9 mouse cellular contexts compared by ENCODE assay signal in genomic region chr1:134555871-134556670, GRCm38 (mm10). TPM values are rescaled to one million over a fixed set of nuclear protein-coding genes. Genes with fewer than 3 reads are reported as not detected.
DNase-seq lines count a peak whose midpoint lies in the region; ATAC-seq and TF ChIP-seq lines count a peak whose summit lies in the region.
"Had no signal": no experiment of that assay in that cellular context is flagged by ENCODE, and none has a peak within 500 bp of the region (broad histone marks: within the 10 kb centered on the region; RNA-seq: fewer than 3 reads in every experiment).

No protein-coding gene starts in this region.

- no peak for DNase-seq in CH12.LX (ENCODE audit: extremely low read depth)
- peak; percentile 65 for DNase-seq in adrenal gland, postnatal 10 days
- peak; percentile 78 for DNase-seq in forebrain, embryonic 11.5 days (ENCODE audit: low spot score)
- peak; percentile 62 to 76 for DNase-seq in left cerebral cortex, postnatal 14 days (ENCODE audit: low spot score in 2 of 2)
- peak; percentile 78 for DNase-seq in right cerebral cortex, postnatal 14 days
- DNase-seq in c-Kit-positive CD71-positive TER-119-positive erythroid progenitor cells, embryonic 14.5 days (ENCODE audit: low spot score), result no peak

- peak overlapping the region; percentile 39 for H3K4me2 ChIP-seq in CH12.LX (ENCODE audit: insufficient read depth, low read depth, poor library complexity, severe bottlenecking)
- peak overlapping the region; percentile 95 for H3K4me2 ChIP-seq in forebrain, embryonic 11.5 days (ENCODE audit: low read depth, low read length, severe bottlenecking)
- peak overlapping the region; percentile 90 for H3K4me2 ChIP-seq in hindbrain, embryonic 16.5 days (ENCODE audit: low read length)

- dilution Hi-C loops in CH12.LX (cut with MboI; ENCODE audit: extremely low pct_ligation_motif_present, extremely low pct_unique_long_range_greater_than_20kb, low sequenced_read_pairs), result no loop called here

- no peak for TF ChIP-seq EP300 in CH12.LX (IDR thresholded peaks at IDR 0.05; ENCODE audit: low read length)

- peak overlapping the region; percentile 39; the same call in 1 of the 2 replicates for H3K9ac ChIP-seq in CH12.LX (ENCODE audit: insufficient read depth, low read depth)
- peak overlapping the region; percentile 76 for H3K9ac ChIP-seq in forebrain, embryonic 11.5 days (ENCODE audit: low read length)
- H3K9ac ChIP-seq in hindbrain, embryonic 16.5 days (ENCODE audit: low read depth, low read length), result peak overlapping the region; percentile 74

- 1% methylated on average over 44 of the region's 46 CpGs for WGBS in forebrain, embryonic 11.5 days
- WGBS in hindbrain, embryonic 16.5 days, result under 1% methylated on average over 41 of the region's 46 CpGs
- 9% methylated on average over 45 of the region's 46 CpGs for WGBS in macrophage (ENCODE audit: missing documents)

- peaks cover 2 to 13% of the 10 kb centered on the region in 2 experiments; a peak in 2 of 4 replicates for H3K4me1 ChIP-seq in CH12.LX (ENCODE audit: control insufficient read depth in 1 of 2, insufficient read depth in 2 of 2)
- peaks cover 2% of the 10 kb centered on the region; the same call in 1 of the 2 replicates for H3K4me1 ChIP-seq in forebrain, embryonic 11.5 days (replicated peaks; ENCODE audit: control insufficient read depth, insufficient read depth, low read length)
- H3K4me1 ChIP-seq in hindbrain, embryonic 16.5 days (ENCODE audit: control insufficient read depth, insufficient read depth, low read depth, low read length), result peaks cover 12% of the 10 kb centered on the region

- no peaks in the 10 kb centered on the region for H3K9me3 ChIP-seq in CH12.LX (replicated peaks; ENCODE audit: low read length)
- no peaks in the 10 kb centered on the region for H3K9me3 ChIP-seq in forebrain, embryonic 11.5 days (ENCODE audit: control insufficient read depth, low read length)
- H3K9me3 ChIP-seq in hindbrain, embryonic 16.5 days (ENCODE audit: control insufficient read depth, low read length), result no peaks in the 10 kb centered on the region

- ATAC-seq in forebrain, embryonic 11.5 days (replicated peaks; ENCODE audit: low FRiP score), result peak; percentile 18
- ATAC-seq in hindbrain, embryonic 16.5 days, result peak; percentile 48

- no peak for TF ChIP-seq POLR2A in CH12.LX (IDR thresholded peaks at IDR 0.05; ENCODE audit: low read depth, low read length)

- H3K27ac ChIP-seq in CH12.LX (ENCODE audit: insufficient read depth, low read depth) (no peak overlapping the region), macrophage (peak overlapping the region; percentile 24; the same call in 1 of the 2 replicates)
- H3K27ac ChIP-seq in forebrain, embryonic 11.5 days (ENCODE audit: low read depth, low read length), result peak overlapping the region; percentile 73
- peak overlapping the region; percentile 96 for H3K27ac ChIP-seq in hindbrain, embryonic 16.5 days (ENCODE audit: low read depth, low read length)

- H3K27me3 ChIP-seq in CH12.LX (replicated peaks), result peaks cover 42% of the 10 kb centered on the region
- no peaks in the 10 kb centered on the region; the same call in 1 of the 2 replicates for H3K27me3 ChIP-seq in forebrain, embryonic 11.5 days (ENCODE audit: control insufficient read depth, insufficient read depth, low read length)
- H3K27me3 ChIP-seq in hindbrain, embryonic 16.5 days (replicated peaks; ENCODE audit: control insufficient read depth, insufficient read depth, low read length), result no peaks in the 10 kb centered on the region

- intact Hi-C loops in left cerebral cortex, postnatal 14 days (cut with DNase I), result loop anchor here (5.0 kb wide), 2 partner anchors 34 to 479 kb away; partner anchors contain the start of gene Btg2

- in situ Hi-C loops in CH12.LX (cut with MboI; ENCODE audit: low pct_ligation_motif_present, low pct_unique_long_range_greater_than_20kb, low sequenced_read_pairs), result no loop called here

- H3K79me2 ChIP-seq in CH12.LX (replicated peaks; ENCODE audit: control insufficient read depth, extremely low read depth, insufficient read depth, poor library complexity, severe bottlenecking) (peaks cover 9% of the 10 kb centered on the region), macrophage (ENCODE audit: inconsistent target) (no peaks in the 10 kb centered on the region)

- TF ChIP-seq CTCF in CH12.LX (conservative IDR thresholded peaks at IDR 0.05 in 1 of 2, IDR thresholded peaks at IDR 0.05 in 1 of 2; ENCODE audit: low read depth in 2 of 2, low read length in 2 of 2), result no peak

- H3K36me3 ChIP-seq in CH12.LX (replicated peaks in 1 of 2; ENCODE audit: control insufficient read depth in 1 of 2, insufficient read depth in 1 of 2, low read length in 1 of 2) (no peaks in the 10 kb centered on the region), macrophage (ENCODE audit: inconsistent target) (no peaks in the 10 kb centered on the region)
- H3K36me3 ChIP-seq in forebrain, embryonic 11.5 days (ENCODE audit: control insufficient read depth, insufficient read depth, low read length), result no peaks in the 10 kb centered on the region
- no peaks in the 10 kb centered on the region for H3K36me3 ChIP-seq in hindbrain, embryonic 16.5 days (ENCODE audit: control insufficient read depth, insufficient read depth, low read length)

- peak overlapping the region; percentile 53 to 59 (median 57) for H3K4me3 ChIP-seq in CH12.LX (replicated peaks in 1 of 3; ENCODE audit: low read depth in 2 of 3, low read length in 2 of 3, poor library complexity in 1 of 3)
- peak overlapping the region; percentile 58 for H3K4me3 ChIP-seq in forebrain, embryonic 11.5 days (ENCODE audit: low read depth, low read length)
- H3K4me3 ChIP-seq in hindbrain, embryonic 16.5 days (ENCODE audit: low read length), result peak overlapping the region; percentile 50
- H3K4me3 ChIP-seq in macrophage (ENCODE audit: inconsistent target), result peak overlapping the region; percentile 48

- TF ChIP-seq RAD21 in CH12.LX (IDR thresholded peaks at IDR 0.05; ENCODE audit: low read depth, low read length), result no peak

TF ChIP-seq in CH12.LX, 34 proteins besides CTCF, POLR2A, EP300 and RAD21:
- TF ChIP-seq E2F4 (IDR thresholded peaks at IDR 0.05; ENCODE audit: insufficient replicate concordance, low read depth, low read length) (no peak), CHD2 (IDR thresholded peaks at IDR 0.05; ENCODE audit: low read length) (0 out of 2 replicates have a peak, but pooled peaks have one; percentile 43), ZC3H11A (IDR thresholded peaks at IDR 0.05; ENCODE audit: low read depth, low read length) (no peak), BHLHE40 (IDR thresholded peaks at IDR 0.05; ENCODE audit: low read depth, low read length) (peak; percentile 79), KAT2A (IDR thresholded peaks at IDR 0.05; ENCODE audit: insufficient replicate concordance, low read length) (no peak), MAX (IDR thresholded peaks at IDR 0.05; ENCODE audit: low read length) (peak; percentile 45), MXI1 (IDR thresholded peaks at IDR 0.05; ENCODE audit: low read depth, low read length) (peak; percentile 24; the same call in 1 of the 2 replicates)

RNA-seq across cellular contexts. Expression of gene Kdm5b, which starts 3.9 kb away (rescaled TPM):
- total RNA-seq in CH12.LX (2012; rRNA removed), result 8.9 and 14.3 TPM in 2 replicates
- 1.8 and 1.9 TPM in 2 replicates for total RNA-seq in CH12.LX (2014; rRNA removed)
- polyA plus RNA-seq in CH12.LX (2012; ENCODE audit: insufficient read length, low read depth), result 4.1 and 5.8 TPM in 2 replicates
- 10 to 100 TPM; 34.9 to 45.3 TPM for total RNA-seq in adrenal gland, postnatal 10 days (2021)
- polyA plus RNA-seq in forebrain, embryonic 11.5 days (2014; fragmentation: Nextera tagmentation; extraction: Ambion mirVana), result 83.9 and 84.4 TPM in 2 replicates
- 49.9 and 58.9 TPM in 2 replicates for polyA plus RNA-seq in hindbrain, embryonic 16.5 days (2015; fragmentation: Nextera tagmentation; extraction: Ambion mirVana)
- 10 to 100 TPM; 59.0 to 63.2 TPM for total RNA-seq in left cerebral cortex, postnatal 14 days (2021)
- total RNA-seq in macrophage (2018; cell fraction: chromatin; rRNA removed), result 10 to 100 TPM in 21 of 26 experiments, 1 to 10 TPM in 5; 3.6 to 48.9 (median 18.9) TPM
- total RNA-seq in macrophage (2018; cell fraction: cytosol; rRNA removed), result 10 to 100 TPM in 3 of 26 experiments, 1 to 10 TPM in 23; 2.2 to 11.1 (median 5.2) TPM
- total RNA-seq in macrophage (2018; cell fraction: nucleus; rRNA removed), result 10 to 100 TPM in 14 of 26 experiments, 1 to 10 TPM in 12; 4.9 to 26.7 (median 11.0) TPM
- 2.8 to 4.8 TPM (median 4.1 TPM) in 3 replicates for polyA plus RNA-seq in macrophage (2018)

RNA-seq across cellular contexts. Expression of gene Mgat4e, which starts 6.6 kb away (rescaled TPM):
- total RNA-seq in CH12.LX (2012; rRNA removed) (0.08 TPM in 1 of 2 replicates, not detected in the other), CH12.LX (2014; rRNA removed) (not detected in 2 replicates)
- polyA plus RNA-seq in CH12.LX (2012; ENCODE audit: insufficient read length, low read depth) (not detected in 2 replicates), macrophage (2018) (not detected in 3 replicates)
- total RNA-seq in adrenal gland, postnatal 10 days (2021), result not detected
- not detected in 2 replicates for polyA plus RNA-seq in forebrain, embryonic 11.5 days (2014; fragmentation: Nextera tagmentation; extraction: Ambion mirVana)
- polyA plus RNA-seq in hindbrain, embryonic 16.5 days (2015; fragmentation: Nextera tagmentation; extraction: Ambion mirVana), result not detected in 2 replicates
- total RNA-seq in left cerebral cortex, postnatal 14 days (2021), result not detected
- total RNA-seq in macrophage (2018; cell fraction: chromatin; rRNA removed), result not detected
- not detected for total RNA-seq in macrophage (2018; cell fraction: cytosol; rRNA removed)
- not detected for total RNA-seq in macrophage (2018; cell fraction: nucleus; rRNA removed)
- total RNA-seq: gastrocnemius, adult 8-10 months had no signal

Comparison
In these comparisons a context has a peak if more than half of its experiments do, and no peak if none do; other contexts are left out.
1. DNase-seq: peak in adrenal gland, postnatal 10 days (single experiment), forebrain, embryonic 11.5 days (single experiment), left cerebral cortex, postnatal 14 days (2 of 2) and right cerebral cortex, postnatal 14 days (single experiment); none in CH12.LX (single experiment) and c-Kit-positive CD71-positive TER-119-positive erythroid progenitor cells, embryonic 14.5 days (single experiment).
2. H3K4me2 ChIP-seq: peak in every context shown above with its lines; median percentile 95 in forebrain, embryonic 11.5 days; 90 in hindbrain, embryonic 16.5 days; 39 in CH12.LX.
3. Peak in every context shown above with its lines, with median percentiles within 50 percentile points of each other: H3K4me3 ChIP-seq and H3K9ac ChIP-seq.